8 mouse cellular contexts compared by ENCODE assay signal in genomic region chr16:64770521-64771430, GRCm38 (mm10). TPM values are rescaled to one million over a fixed set of nuclear protein-coding genes. Genes with fewer than 3 reads are reported as not detected.
DNase-seq lines count a peak whose midpoint lies in the region; ATAC-seq and TF ChIP-seq lines count a peak whose summit lies in the region.

TSS of gene 4930453N24Rik (minus strand) at chr16:64771161.

- H3K9me3 ChIP-seq in hindbrain, postnatal 0 days (ENCODE audit: low read length) = no peaks in the 10 kb centered on the region

- TF ChIP-seq CTCF in hindbrain, postnatal 0 days (IDR thresholded peaks at IDR 0.05; ENCODE audit: low read depth) = no peak
- no peak for TF ChIP-seq CTCF in left cerebral cortex, adult 2 months (IDR thresholded peaks at IDR 0.05)

- H3K4me3 ChIP-seq in hindbrain, postnatal 0 days (ENCODE audit: low read length) = peak within 1 kb of the TSS; percentile 69
- peak within 1 kb of the TSS; percentile 87 for H3K4me3 ChIP-seq in left cerebral cortex, adult 2 months

- ATAC-seq in hindbrain, postnatal 0 days = peak; percentile 98
- peak; percentile 92 for ATAC-seq in megakaryocyte, adult 5-6 weeks (ENCODE audit: poor library complexity, severe bottlenecking)

- no peaks in the 10 kb centered on the region for H3K36me3 ChIP-seq in hindbrain, postnatal 0 days (ENCODE audit: insufficient read depth, low read length)

- DNase-seq in WW6 (ENCODE audit: low read depth, low spot score) = peak; percentile 90
- peak; percentile 67 to 88 for DNase-seq in cerebellum, postnatal 4 days (ENCODE audit: low spot score in 2 of 2)
- DNase-seq in gastrocnemius, adult 18-20 months (ENCODE audit: low spot score) = peak; percentile 85
- DNase-seq in hindbrain, postnatal 0 days (ENCODE audit: low spot score) = peak; percentile 96
- peak; percentile 80 to 82 for DNase-seq in left cerebral cortex, adult 2 months (ENCODE audit: extremely low spot score in 1 of 2, low spot score in 2 of 2)
- peak; percentile 82 to 85 for DNase-seq in right cerebral cortex, adult 2 months (ENCODE audit: low spot score in 2 of 2)
- DNase-seq in urinary bladder, postnatal 14 days (ENCODE audit: low spot score) = peak; percentile 86

- H3K4me2 ChIP-seq in hindbrain, postnatal 0 days (ENCODE audit: low read depth, low read length) = peak within 1 kb of the TSS; percentile 67

- H3K27ac ChIP-seq in hindbrain, postnatal 0 days = peak within 1 kb of the TSS; percentile 90
- H3K27ac ChIP-seq in left cerebral cortex, adult 2 months = peak within 1 kb of the TSS; percentile 88

- intact Hi-C loops in left cerebral cortex, adult 2 months (cut with DNase I) = loop anchor here (2.0 kb wide), 1 partner anchor 82 kb away; no protein-coding TSS in a partner anchor

- peak within 1 kb of the TSS; percentile 78 for H3K9ac ChIP-seq in hindbrain, postnatal 0 days (replicated peaks; ENCODE audit: low read length)

- no peaks in the 10 kb centered on the region for H3K27me3 ChIP-seq in hindbrain, postnatal 0 days (ENCODE audit: insufficient read depth, low read length)

- H3K4me1 ChIP-seq in hindbrain, postnatal 0 days (ENCODE audit: insufficient read depth, low read length) = peaks cover 6% of the 10 kb centered on the region; the same call in 1 of the 2 replicates

- 3% methylated on average over 72 of the region's 72 CpGs for WGBS in hindbrain, postnatal 0 days

RNA-seq across cellular contexts. Expression of gene 4930453N24Rik, which starts in this region (rescaled TPM):
- 10 to 100 TPM; 51.4 to 51.7 TPM for total RNA-seq in gastrocnemius, adult 18-20 months (2021)
- total RNA-seq in hindbrain, postnatal 0 days (2014; rRNA removed) = 11.1 and 12.0 TPM in 2 replicates
- polyA plus RNA-seq in hindbrain, postnatal 0 days (2015; fragmentation: Nextera tagmentation; extraction: Ambion mirVana) = 15.6 and 17.1 TPM in 2 replicates
- total RNA-seq in left cerebral cortex, adult 2 months (2021) = 10 to 100 TPM; 21.4 to 22.9 TPM
- 35.5 and 45.8 TPM in 2 replicates for total RNA-seq in megakaryocyte, adult 5-6 weeks (2015)
- 20.9 and 22.2 TPM in 2 replicates for total RNA-seq in megakaryocyte, adult 5-6 weeks (2017)

Comparison
In these comparisons a context has a peak if more than half of its experiments do, and no peak if none do; other contexts are left out.
1. Peak in every context shown above with its lines: DNase-seq, ATAC-seq, H3K4me3 ChIP-seq and H3K27ac ChIP-seq.